Mouse (Mus musculus) testis, adult 2 months (tissue): ENCODE data around the gene Cyp51.

Experiments used
- CTCF ChIP-seq: fragments of 200-500 bp; IDR thresholded peaks from 2 replicates; pipeline ENCODE4 v1.5.1; 2012; ENCODE audit warnings: low read depth, mild to moderate bottlenecking, inconsistent platforms, low read length, moderate library complexity; ENCODE audit not compliant: control insufficient read depth, insufficient read depth, insufficient replicate concordance
- POLR2A ChIP-seq: fragments of 200-500 bp; IDR thresholded peaks from 2 replicates; pipeline ENCODE4 v1.6.1; 2012; ENCODE audit warnings: low read depth, mild to moderate bottlenecking, inconsistent platforms, low read length, moderate library complexity; ENCODE audit not compliant: control insufficient read depth

- no peak for TF ChIP-seq POLR2A
- no peak for TF ChIP-seq CTCF
Measured at GRCm38 (mm10) chr5:4060313-4060712, 44.2 kb downstream of the Cyp51 start.
